Mouse (Mus musculus) NIH3T3 (cell line): ENCODE data around the gene Rom1.
"Not testable (repeated sequence)": the region's sequence is repeated elsewhere in the genome, so short reads cannot be mapped to it uniquely, and the experiment has no call there.

Experiments used
- DNase-seq: peaks from one replicate; pipeline ENCODE4 v3.0.0-alpha.2; 2012; ENCODE audit warnings: low read depth

Rom1 gene

GRCm38 (mm10) chr19:8897865-8898495 lies 31.2 kb downstream of the Rom1 start, which contains the start of gene Ganab:
TSS of gene Ganab (plus strand) at chr19:8898071.
- peak; percentile 99 for DNase-seq

GRCm38 (mm10) chr19:8897211-8897864 lies 31.8 kb downstream of the Rom1 start:
- peak; percentile 77 for DNase-seq

DNA sequence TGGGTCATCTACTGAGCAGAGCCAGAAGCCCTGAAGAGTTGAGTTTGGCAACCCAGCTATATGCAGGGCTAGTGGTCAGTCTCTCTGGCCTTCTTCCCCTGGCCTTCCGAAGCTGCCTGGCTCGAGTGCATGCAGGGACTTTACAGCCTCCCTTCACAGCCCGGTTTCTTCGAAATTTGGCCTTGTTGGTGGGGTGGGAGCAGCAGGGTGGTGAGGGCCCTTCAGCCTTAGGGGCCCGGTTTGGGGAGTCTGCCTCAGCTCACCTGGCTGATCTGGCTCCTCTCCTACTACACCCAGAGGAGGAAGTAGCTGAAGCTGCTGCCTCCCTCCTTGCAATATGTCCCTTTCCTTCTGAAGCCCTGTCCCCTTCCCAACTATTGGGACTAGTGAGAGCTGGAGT lies 32.9 kb downstream of the Rom1 start:
- DNase-seq, result not testable (repeated sequence)

- no peak for DNase-seq
These were observed 33.7 kb downstream of the Rom1 start for GRCm38 (mm10) chr19:8895397-8895960.

DNA sequence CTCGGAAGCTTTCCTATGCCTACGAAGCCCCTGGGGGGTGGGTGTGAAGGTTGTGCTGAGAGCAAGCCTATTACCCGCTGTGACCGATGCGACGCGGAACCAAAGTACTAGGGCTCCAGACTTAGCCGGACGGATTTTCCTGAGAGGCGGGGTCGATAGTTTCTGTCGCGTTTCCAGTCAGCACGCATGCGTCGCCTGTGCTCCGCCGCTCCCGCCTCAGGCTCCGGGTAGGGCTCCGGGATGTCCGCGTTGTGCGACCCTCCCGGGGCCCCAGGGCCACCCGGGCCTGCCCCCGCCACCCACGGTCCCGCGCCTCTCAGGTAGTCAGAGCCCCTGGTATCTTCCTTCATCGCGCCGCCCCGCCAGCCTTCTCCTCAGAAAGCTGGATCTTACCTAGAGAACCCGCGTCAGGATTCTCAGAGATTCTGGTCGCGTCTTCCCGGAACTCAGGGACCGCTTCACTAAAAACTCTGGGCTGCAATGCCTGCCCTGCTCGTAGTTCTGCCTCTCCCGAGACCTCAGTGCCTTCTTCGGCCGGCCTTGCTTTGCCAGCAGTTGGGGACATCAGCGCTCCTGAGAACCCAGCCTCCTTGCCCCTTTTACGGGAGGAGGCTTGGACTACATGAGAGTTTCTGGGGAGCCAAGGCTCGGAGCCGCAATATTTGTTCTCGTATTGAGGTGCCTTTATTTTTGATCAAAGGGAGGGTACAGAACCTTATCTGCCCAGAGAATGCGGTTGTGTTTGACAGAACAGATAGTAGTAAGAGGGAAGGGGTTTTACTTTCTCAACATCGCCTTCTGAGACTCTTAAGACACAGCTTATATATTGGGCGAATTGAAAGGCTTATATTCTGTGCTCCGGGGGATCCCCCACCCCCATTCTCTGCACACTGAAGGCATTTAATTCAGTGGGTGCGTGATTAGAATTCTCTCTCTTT lies 36.1 kb downstream of the Rom1 start, which contains the start of gene Ints5:
TSS of gene Ints5 (plus strand) at position 177 of the 938 bp plus-strand sequence.
- DNase-seq, result peak; percentile 95

- DNase-seq, result peak; percentile 99
These were observed 40.4 kb downstream of the Rom1 start, which contains the start of the genes 1810009A15Rik and Gm49416 for GRCm38 (mm10) chr19:8888511-8889385. TSS of gene 1810009A15Rik (plus strand) at chr19:8888853. TSS of gene Gm49416 (plus strand) at chr19:8888926.

GRCm38 (mm10) chr19:8887585-8888463 lies 41.3 kb downstream of the Rom1 start:
- DNase-seq, result peak; percentile 40

DNA sequence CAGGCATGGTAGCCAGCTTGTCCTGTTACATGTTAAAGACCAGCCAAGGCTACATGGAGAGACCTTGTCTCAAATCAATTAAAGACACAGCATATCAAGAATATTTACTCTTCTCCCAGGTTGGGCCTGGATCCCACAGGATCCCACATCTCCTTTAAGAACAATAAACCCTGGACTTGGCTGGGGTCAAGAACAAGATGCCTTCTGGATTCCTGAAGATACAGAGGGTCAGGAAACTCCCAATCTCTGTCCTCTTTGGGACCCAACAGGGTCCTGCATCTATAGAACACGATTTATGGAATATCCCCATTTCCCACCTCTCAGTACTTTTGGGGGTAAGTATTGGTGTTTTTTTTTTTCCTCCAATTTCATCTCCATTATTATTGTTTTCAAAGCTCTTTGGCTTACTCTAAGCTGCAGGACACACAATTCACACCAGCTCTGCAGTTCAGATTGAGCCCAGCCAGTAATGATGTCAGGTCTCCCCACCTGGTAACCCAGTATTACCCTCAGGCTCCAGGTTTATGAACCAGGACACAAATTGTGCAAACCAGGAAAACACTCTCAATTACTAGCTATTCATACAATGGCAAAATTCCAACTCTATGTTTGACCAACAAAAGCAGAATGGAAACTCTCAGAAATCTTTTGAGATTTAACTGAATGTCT lies 42.1 kb downstream of the Rom1 start:
- peak; percentile 33 for DNase-seq

DNA sequence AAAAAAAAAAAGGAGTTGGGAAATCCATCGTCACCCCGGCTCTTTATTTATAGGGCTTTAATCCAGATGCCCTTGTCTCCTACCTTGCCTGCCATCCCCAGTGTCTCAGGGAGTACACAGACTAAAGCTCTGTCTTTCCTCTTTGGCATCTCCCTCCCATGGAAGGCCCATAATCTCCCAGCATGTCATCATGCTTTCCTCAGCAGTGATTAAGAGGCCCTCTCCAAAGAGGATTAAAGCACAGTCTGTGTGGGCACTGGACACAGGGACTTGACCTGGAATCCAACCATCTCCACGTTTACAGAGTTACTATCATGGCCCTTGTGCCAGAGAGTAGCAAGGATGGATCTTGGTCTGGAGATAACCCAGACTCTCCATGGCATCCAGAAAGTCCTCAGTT lies 45.5 kb downstream of the Rom1 start, which contains the start of the genes Lbhd1 and Gm49403:
TSS of gene Lbhd1 (plus strand) at position 117 of the 400 bp plus-strand sequence.
TSS of gene Gm49403 (plus strand) at position 315 of the 400 bp plus-strand sequence.
- no peak for DNase-seq

GRCm38 (mm10) chr19:8881034-8881392 lies 48.1 kb downstream of the Rom1 start:
- DNase-seq, result no peak

- peak; percentile 94 for DNase-seq
These were observed 48.7 kb downstream of the Rom1 start, which contains the start of gene Uqcc3 for GRCm38 (mm10) chr19:8880311-8881033. TSS of gene Uqcc3 (minus strand) at chr19:8880923.
